Mouse (Mus musculus) monocyte, adult 59 days (primary cell): ENCODE measurements around the gene Kcnip4. TPM values are rescaled to one million over a fixed set of nuclear protein-coding genes. Genes with fewer than 3 reads are reported as not detected.

Experiments used
- total RNA-seq, 2 experiments: library from RNA; stranded (reverse); gene quantifications; one replicate each; pipeline ENCODE4 v1.2.4; 2023

The Kcnip4 gene
- not detected for total RNA-seq

DNA sequence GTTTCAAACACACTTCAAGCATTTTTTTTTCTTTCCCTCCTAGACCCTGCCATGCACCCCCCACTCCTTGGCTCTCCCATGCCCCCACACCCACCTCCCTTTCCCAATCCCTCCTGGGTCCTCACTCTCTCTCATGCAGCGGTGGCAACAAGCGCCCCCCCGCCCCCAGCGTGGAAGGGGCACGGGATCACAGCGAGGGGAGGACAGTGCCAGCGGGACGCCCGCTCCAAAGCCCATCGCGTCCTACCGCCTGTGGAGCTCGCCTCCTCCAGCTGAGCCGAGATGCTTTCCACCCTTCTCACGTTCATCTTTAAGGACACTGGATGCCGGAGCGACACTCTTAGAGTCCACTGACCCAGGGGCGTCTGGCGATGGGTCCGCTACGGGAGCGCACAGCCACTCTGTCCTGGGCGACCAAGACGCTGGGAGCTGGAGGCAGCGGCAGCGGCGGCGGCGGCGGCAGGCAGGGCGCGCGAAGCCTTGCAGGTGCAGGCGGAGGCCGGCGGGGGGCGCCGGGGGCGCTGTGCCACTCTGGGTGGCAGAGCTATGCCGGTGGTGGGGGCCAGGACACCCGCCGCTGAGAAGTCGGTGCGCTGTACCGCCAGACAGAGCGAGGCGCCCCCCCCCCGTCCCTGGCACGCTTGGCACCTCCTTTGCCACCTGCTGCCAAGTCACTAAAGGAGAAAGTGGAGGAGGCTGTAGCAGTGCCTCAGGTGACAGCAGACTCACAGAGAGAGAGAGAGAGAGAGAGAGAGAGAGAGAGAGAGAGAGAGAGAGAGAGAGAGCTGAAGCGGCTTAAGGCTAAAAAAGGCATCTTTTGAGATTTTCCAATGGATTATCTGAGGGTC lies at the start of gene Kcnip4:
Gene Kcnip4 (minus strand): TSS at position 514 of the 848 bp plus-strand sequence.

